Mouse (Mus musculus): Measurements from ENCODE around the gene Vipas39. TPM values are rescaled to one million over a fixed set of nuclear protein-coding genes. Genes with fewer than 3 reads are reported as not detected.

Vipas39 gene
- total and polyA plus RNA-seq, 2 experiments from 2014 or later, result 31.4 to 40.4 TPM

GRCm38 (mm10) chr12:87300441-87300690 is 34.3 kb upstream of the Vipas39 start:
- peak overlapping the region; percentile 57 for H3K4me3 ChIP-seq (ENCODE audit: low read depth, low read length)
- 2% methylated on average over 9 of the region's 9 CpGs for WGBS
- no peak for DNase-seq (ENCODE audit: low spot score)
- ATAC-seq (ENCODE audit: insufficient read depth, low read depth), result no peak
- no peaks in the 10 kb centered on the region for H3K36me3 ChIP-seq (replicated peaks; ENCODE audit: control insufficient read depth, insufficient read depth, low read length)
- H3K4me2 ChIP-seq (ENCODE audit: low read depth, low read length), result peak overlapping the region; percentile 90
- TF ChIP-seq EP300 (IDR thresholded peaks at IDR 0.05; ENCODE audit: low read depth) (no peak), CTCF (IDR thresholded peaks at IDR 0.05; ENCODE audit: low read depth) (no peak)
- H3K27ac ChIP-seq (ENCODE audit: low read depth), result no peak overlapping the region
- no peaks in the 10 kb centered on the region for H3K27me3 ChIP-seq (ENCODE audit: control insufficient read depth, insufficient read depth, low read length)
- peaks cover 3% of the 10 kb centered on the region; the same call in 1 of the 2 replicates for H3K4me1 ChIP-seq (ENCODE audit: control insufficient read depth, insufficient read depth)
- H3K9ac ChIP-seq (replicated peaks; ENCODE audit: low read depth, low read length), result peak overlapping the region; percentile 52; the same call in 1 of the 2 replicates
- H3K9me3 ChIP-seq (replicated peaks; ENCODE audit: control insufficient read depth, low read length), result no peaks in the 10 kb centered on the region

- no peaks in the 10 kb centered on the region for H3K27me3 ChIP-seq (ENCODE audit: control insufficient read depth, insufficient read depth, low read length)
- no peak for TF ChIP-seq EP300 (IDR thresholded peaks at IDR 0.05; ENCODE audit: low read depth)
- TF ChIP-seq CTCF (IDR thresholded peaks at IDR 0.05; ENCODE audit: low read depth), result no peak
- H3K9me3 ChIP-seq (replicated peaks; ENCODE audit: control insufficient read depth, low read length), result no peaks in the 10 kb centered on the region
- no peaks in the 10 kb centered on the region for H3K36me3 ChIP-seq (replicated peaks; ENCODE audit: control insufficient read depth, insufficient read depth, low read length)
- peak; percentile 80 for ATAC-seq (ENCODE audit: insufficient read depth, low read depth)
- peak within 1 kb of the TSS; percentile 52 for H3K9ac ChIP-seq (replicated peaks; ENCODE audit: low read depth, low read length)
- H3K4me3 ChIP-seq (ENCODE audit: low read depth, low read length), result peak within 1 kb of the TSS; percentile 57
- H3K4me1 ChIP-seq (ENCODE audit: control insufficient read depth, insufficient read depth), result peaks cover 3% of the 10 kb centered on the region; the same call in 1 of the 2 replicates
- DNase-seq (ENCODE audit: low spot score), result no peak
- WGBS, result under 1% methylated on average over 63 of the region's 86 CpGs
- H3K4me2 ChIP-seq (ENCODE audit: low read depth, low read length), result peak within 1 kb of the TSS; percentile 90
- no peak within 1 kb of the TSS for H3K27ac ChIP-seq (ENCODE audit: low read depth)
Observed at GRCm38 (mm10) chr12:87299657-87300440, 33.8 kb upstream of the Vipas39 start, which contains the start of gene Ism2. Gene Ism2, minus strand, starts transcription at chr12:87299705.

- Histone ChIP-seq H3K9me3 (replicated peaks; ENCODE audit: control insufficient read depth, low read length) (no peaks in the 10 kb centered on the region), H3K36me3 (replicated peaks; ENCODE audit: control insufficient read depth, insufficient read depth, low read length) (no peaks in the 10 kb centered on the region), H3K4me2 (ENCODE audit: low read depth, low read length) (peak overlapping the region; percentile 90), H3K27me3 (ENCODE audit: control insufficient read depth, insufficient read depth, low read length) (no peaks in the 10 kb centered on the region), H3K9ac (replicated peaks; ENCODE audit: low read depth, low read length) (peak overlapping the region; percentile 52), H3K4me3 (ENCODE audit: low read depth, low read length) (peak overlapping the region; percentile 57), H3K4me1 (ENCODE audit: control insufficient read depth, insufficient read depth) (peaks cover 3% of the 10 kb centered on the region; the same call in 1 of the 2 replicates), H3K27ac (ENCODE audit: low read depth) (no peak overlapping the region)
- DNase-seq (ENCODE audit: low spot score), result no peak
- ATAC-seq (ENCODE audit: insufficient read depth, low read depth), result peak; percentile 17; the same call in 1 of the 2 replicates
- no peak for TF ChIP-seq EP300 (IDR thresholded peaks at IDR 0.05; ENCODE audit: low read depth)
- no peak for TF ChIP-seq CTCF (IDR thresholded peaks at IDR 0.05; ENCODE audit: low read depth)
- 12% methylated on average over 29 of the region's 29 CpGs for WGBS
Observed at GRCm38 (mm10) chr12:87299037-87299656, 33.1 kb upstream of the Vipas39 start.

- no peak overlapping the region for H3K4me3 ChIP-seq (ENCODE audit: low read depth, low read length)
- no peak for TF ChIP-seq EP300 (IDR thresholded peaks at IDR 0.05; ENCODE audit: low read depth)
- TF ChIP-seq CTCF (IDR thresholded peaks at IDR 0.05; ENCODE audit: low read depth), result no peak
- H3K27me3 ChIP-seq (ENCODE audit: control insufficient read depth, insufficient read depth, low read length), result no peaks in the 10 kb centered on the region
- H3K4me1 ChIP-seq (ENCODE audit: control insufficient read depth, insufficient read depth), result no peaks in the 10 kb centered on the region
- peak; percentile 30 for DNase-seq (ENCODE audit: low spot score)
- WGBS, result 56% methylated on average over 6 of the region's 6 CpGs
- no peak overlapping the region for H3K9ac ChIP-seq (replicated peaks; ENCODE audit: low read depth, low read length)
- no peak overlapping the region for H3K27ac ChIP-seq (ENCODE audit: low read depth)
- H3K4me2 ChIP-seq (ENCODE audit: low read depth, low read length), result no peak overlapping the region
- no peaks in the 10 kb centered on the region for H3K9me3 ChIP-seq (replicated peaks; ENCODE audit: control insufficient read depth, low read length)
- ATAC-seq (ENCODE audit: insufficient read depth, low read depth), result peak; percentile 86
- H3K36me3 ChIP-seq (replicated peaks; ENCODE audit: control insufficient read depth, insufficient read depth, low read length), result no peaks in the 10 kb centered on the region
Observed at GRCm38 (mm10) chr12:87293934-87294333, 27.9 kb upstream of the Vipas39 start.

GRCm38 (mm10) chr12:87289100-87289499 is 23.0 kb upstream of the Vipas39 start:
- TF ChIP-seq CTCF (IDR thresholded peaks at IDR 0.05; ENCODE audit: low read depth), result no peak
- TF ChIP-seq EP300 (IDR thresholded peaks at IDR 0.05; ENCODE audit: low read depth), result no peak
- whole genome bisulfite sequencing, result 87% methylated on average over 5 of the region's 5 CpGs
- ATAC-seq (ENCODE audit: insufficient read depth, low read depth), result no peak
- H3K4me2 ChIP-seq (ENCODE audit: low read depth, low read length), result no peak overlapping the region
- H3K9ac ChIP-seq (replicated peaks; ENCODE audit: low read depth, low read length), result no peak overlapping the region
- H3K4me3 ChIP-seq (ENCODE audit: low read depth, low read length), result no peak overlapping the region
- no peak for DNase-seq (ENCODE audit: low spot score)
- no peak overlapping the region for H3K27ac ChIP-seq (ENCODE audit: low read depth)
- peaks cover 3% of the 10 kb centered on the region; the same call in 1 of the 2 replicates for H3K9me3 ChIP-seq (replicated peaks; ENCODE audit: control insufficient read depth, low read length)
- H3K36me3 ChIP-seq (replicated peaks; ENCODE audit: control insufficient read depth, insufficient read depth, low read length), result no peaks in the 10 kb centered on the region
- H3K4me1 ChIP-seq (ENCODE audit: control insufficient read depth, insufficient read depth), result no peaks in the 10 kb centered on the region
- no peaks in the 10 kb centered on the region for H3K27me3 ChIP-seq (ENCODE audit: control insufficient read depth, insufficient read depth, low read length)
